ENCODE assay signal across 21 mouse cellular contexts in genomic region chr9:50106551-50106950, GRCm38 (mm10).
A peak's percentile ranks its signal among the peaks of the same experiment; 100 is the strongest.
DNase-seq lines count a peak whose midpoint lies in the region; ATAC-seq lines count a peak whose summit lies in the region.
"Had no signal": no experiment of that assay in that cellular context is flagged by ENCODE, and none has a peak within 500 bp of the region (broad histone marks: within the 10 kb centered on the region; RNA-seq: fewer than 3 reads in every experiment).

No protein-coding gene starts in this region.

- no peak overlapping the region for H3K4me2 ChIP-seq in forebrain, embryonic 13.5 days
- no peak overlapping the region for H3K4me2 ChIP-seq in forebrain, embryonic 12.5 days
- H3K4me2 ChIP-seq in neural tube, embryonic 11.5 days (ENCODE audit: low read depth) = no peak overlapping the region
- H3K4me2 ChIP-seq in neural tube, embryonic 15.5 days = no peak overlapping the region
- H3K4me2 ChIP-seq in midbrain, embryonic 13.5 days (replicated peaks) = no peak overlapping the region
- H3K4me2 ChIP-seq: limb, embryonic 13.5 days; liver, embryonic 12.5 days had no signal

- no peaks in the 10 kb centered on the region for H3K36me3 ChIP-seq in forebrain, embryonic 13.5 days (ENCODE audit: poor library complexity, severe bottlenecking)
- no peaks in the 10 kb centered on the region for H3K36me3 ChIP-seq in forebrain, embryonic 12.5 days (replicated peaks)
- no peaks in the 10 kb centered on the region for H3K36me3 ChIP-seq in neural tube, embryonic 11.5 days (ENCODE audit: control insufficient read depth, insufficient read depth, low read length)
- no peaks in the 10 kb centered on the region for H3K36me3 ChIP-seq in neural tube, embryonic 15.5 days
- no peaks in the 10 kb centered on the region for H3K36me3 ChIP-seq in midbrain, embryonic 13.5 days
- H3K36me3 ChIP-seq: G1E; heart, embryonic 10.5 days; limb, embryonic 13.5 days; liver, embryonic 12.5 days had no signal

- H3K27ac ChIP-seq in forebrain, embryonic 13.5 days = no peak overlapping the region
- H3K27ac ChIP-seq in forebrain, embryonic 12.5 days = no peak overlapping the region
- H3K27ac ChIP-seq in neural tube, embryonic 11.5 days (ENCODE audit: low read depth, low read length) = no peak overlapping the region
- no peak overlapping the region for H3K27ac ChIP-seq in neural tube, embryonic 15.5 days (replicated peaks)
- 0 out of 2 replicates have a peak overlapping the region, but pooled peaks have one; percentile 0 for H3K27ac ChIP-seq in midbrain, embryonic 13.5 days
- H3K27ac ChIP-seq: heart, embryonic 10.5 days; limb, embryonic 13.5 days; liver, embryonic 12.5 days had no signal

- WGBS in forebrain, embryonic 13.5 days = 25% methylated on average over 4 of the region's 4 CpGs
- whole genome bisulfite sequencing in forebrain, embryonic 12.5 days = 28% methylated on average over 4 of the region's 4 CpGs
- WGBS in neural tube, embryonic 11.5 days = 37% methylated on average over 4 of the region's 4 CpGs
- 21% methylated on average over 4 of the region's 4 CpGs for WGBS in neural tube, embryonic 15.5 days
- 35% methylated on average over 4 of the region's 4 CpGs for WGBS in midbrain, embryonic 13.5 days

- H3K4me3 ChIP-seq in forebrain, embryonic 13.5 days = no peak overlapping the region
- H3K4me3 ChIP-seq in forebrain, embryonic 12.5 days (replicated peaks) = no peak overlapping the region
- H3K4me3 ChIP-seq in neural tube, embryonic 11.5 days (ENCODE audit: low read depth, low read length) = no peak overlapping the region
- H3K4me3 ChIP-seq in neural tube, embryonic 15.5 days (replicated peaks) = no peak overlapping the region
- H3K4me3 ChIP-seq in midbrain, embryonic 13.5 days (replicated peaks) = no peak overlapping the region
- H3K4me3 ChIP-seq: heart, embryonic 10.5 days; limb, embryonic 13.5 days; liver, embryonic 12.5 days had no signal

- no peak overlapping the region for H3K9ac ChIP-seq in forebrain, embryonic 13.5 days
- no peak overlapping the region for H3K9ac ChIP-seq in forebrain, embryonic 12.5 days
- H3K9ac ChIP-seq in neural tube, embryonic 11.5 days (ENCODE audit: low read length) = no peak overlapping the region
- no peak overlapping the region for H3K9ac ChIP-seq in neural tube, embryonic 15.5 days (replicated peaks)
- H3K9ac ChIP-seq in midbrain, embryonic 13.5 days (replicated peaks) = no peak overlapping the region
- H3K9ac ChIP-seq: limb, embryonic 13.5 days; liver, embryonic 12.5 days had no signal

- DNase-seq in neural tube, embryonic 11.5 days (ENCODE audit: low spot score) = peak; percentile 20
- no peak for DNase-seq in heart, postnatal 14 days
- DNase-seq in cerebellum, postnatal 36 days = no peak
- DNase-seq: adrenal gland, postnatal 14 days; cerebellum, adult 9-10 months; kidney, adult 11 months; layer of hippocampus, adult 9-11 months; lung, adult 18-20 months; lung, postnatal 10 days; right cerebral cortex, postnatal 14 days; spleen, adult 18-20 months had no signal

- H3K4me1 ChIP-seq in forebrain, embryonic 13.5 days = peaks cover 17% of the 10 kb centered on the region
- H3K4me1 ChIP-seq in forebrain, embryonic 12.5 days = peaks cover 19% of the 10 kb centered on the region
- H3K4me1 ChIP-seq in neural tube, embryonic 11.5 days (ENCODE audit: control insufficient read depth, insufficient read depth, low read length) = 0 out of 2 replicates have a peak, but pooled peaks cover 4% of the 10 kb centered on the region
- H3K4me1 ChIP-seq in neural tube, embryonic 15.5 days = peaks cover 5% of the 10 kb centered on the region; the same call in 1 of the 2 replicates
- H3K4me1 ChIP-seq in midbrain, embryonic 13.5 days (replicated peaks) = peaks cover 9% of the 10 kb centered on the region
- H3K4me1 ChIP-seq: heart, embryonic 10.5 days; limb, embryonic 13.5 days; liver, embryonic 12.5 days had no signal

- H3K27me3 ChIP-seq in forebrain, embryonic 13.5 days = no peaks in the 10 kb centered on the region
- no peaks in the 10 kb centered on the region for H3K27me3 ChIP-seq in forebrain, embryonic 12.5 days
- H3K27me3 ChIP-seq in neural tube, embryonic 11.5 days (ENCODE audit: control insufficient read depth, insufficient read depth, low read length) = no peaks in the 10 kb centered on the region
- H3K27me3 ChIP-seq in neural tube, embryonic 15.5 days (replicated peaks) = no peaks in the 10 kb centered on the region
- H3K27me3 ChIP-seq in midbrain, embryonic 13.5 days = no peaks in the 10 kb centered on the region
- H3K27me3 ChIP-seq: limb, embryonic 13.5 days; liver, embryonic 12.5 days; Patski had no signal

- H3K9me3 ChIP-seq in forebrain, embryonic 13.5 days (replicated peaks) = no peaks in the 10 kb centered on the region
- H3K9me3 ChIP-seq in forebrain, embryonic 12.5 days = no peaks in the 10 kb centered on the region
- H3K9me3 ChIP-seq in neural tube, embryonic 11.5 days (ENCODE audit: control insufficient read depth, low read length) = no peaks in the 10 kb centered on the region
- H3K9me3 ChIP-seq in neural tube, embryonic 15.5 days (replicated peaks) = no peaks in the 10 kb centered on the region
- H3K9me3 ChIP-seq in midbrain, embryonic 13.5 days = no peaks in the 10 kb centered on the region
- H3K9me3 ChIP-seq: G1E; heart, embryonic 10.5 days; limb, embryonic 13.5 days; liver, embryonic 12.5 days had no signal

- peak; percentile 27; the same call in 1 of the 2 replicates for ATAC-seq in forebrain, embryonic 13.5 days
- ATAC-seq in forebrain, embryonic 12.5 days (ENCODE audit: low FRiP score) = no peak
- no peak for ATAC-seq in neural tube, embryonic 11.5 days (ENCODE audit: insufficient read depth, low FRiP score, low TSS enrichment)
- ATAC-seq in neural tube, embryonic 15.5 days (ENCODE audit: low FRiP score) = no peak
- peak; percentile 58; the same call in 1 of the 2 replicates for ATAC-seq in midbrain, embryonic 13.5 days
- ATAC-seq: CD4-positive, CD25-positive, alpha-beta regulatory T cell, adult 4 months; liver, embryonic 12.5 days; Patski had no signal

- intact Hi-C loops in heart, postnatal 14 days (cut with DNase I) = no loop called here

Comparison
In these comparisons a context has a peak if more than half of its experiments do, and no peak if none do; other contexts are left out.
1. ATAC-seq: peak in forebrain, embryonic 13.5 days (single experiment) and midbrain, embryonic 13.5 days (single experiment); none in forebrain, embryonic 12.5 days (single experiment), neural tube, embryonic 11.5 days (single experiment) and neural tube, embryonic 15.5 days (single experiment).